Mouse (Mus musculus) ES-E14 (cell line): ENCODE data around the gene Klf4. TPM values are rescaled to one million over a fixed set of nuclear protein-coding genes. Genes with fewer than 3 reads are reported as not detected.

Experiments used
- DNase-seq: peaks from one replicate; pipeline ENCODE4 v3.0.0-alpha.2; 2013; ENCODE audit warnings: low read depth, low spot score
- H3K27ac ChIP-seq: 2 replicates; pipeline ENCODE4 v1.5.1; 2012; ENCODE audit warnings: low read depth, mild to moderate bottlenecking, low read length, moderate library complexity, mixed read lengths; ENCODE audit not compliant: poor library complexity, insufficient read depth, severe bottlenecking
- H3K36me3 ChIP-seq: 2 replicates; pipeline ENCODE4 v1.6.1; 2012; ENCODE audit warnings: mild to moderate bottlenecking, low read length, moderate library complexity, mixed read lengths; ENCODE audit not compliant: control insufficient read depth, poor library complexity, insufficient read depth, severe bottlenecking
- H3K4me1 ChIP-seq, 2 experiments: fragments of 150-350 bp in 1 of 2; sonication (generic) in 1 of 2; 2 replicates each; pipeline ENCODE4 v1.6.1; 2012; ENCODE audit warnings: low read length in 2 of 2, mild to moderate bottlenecking in 1 of 2, mixed read lengths in 1 of 2; ENCODE audit not compliant: control insufficient read depth in 2 of 2, insufficient read depth in 2 of 2, poor library complexity in 1 of 2
- H3K4me3 ChIP-seq, 2 experiments: fragments of 150-350 bp in 1 of 2; sonication (generic) in 1 of 2; 2 replicates each; pipeline ENCODE4 v1.5.1; 2012; ENCODE audit warnings: low read length in 2 of 2, low read depth in 1 of 2, mild to moderate bottlenecking in 1 of 2, mixed read lengths in 1 of 2; ENCODE audit not compliant: insufficient read depth in 1 of 2, poor library complexity in 1 of 2, severe bottlenecking in 1 of 2
- H3K9ac ChIP-seq: 2 replicates; pipeline ENCODE4 v1.6.1; 2012; ENCODE audit warnings: low read depth, mild to moderate bottlenecking, low read length, mixed read lengths; ENCODE audit not compliant: poor library complexity, insufficient read depth, severe bottlenecking
- H3K9me3 ChIP-seq: fragments of 150-350 bp; sonication (generic); 2 replicates; pipeline ENCODE4 v1.6.1; 2012; ENCODE audit warnings: low read depth, mild to moderate bottlenecking, low read length; ENCODE audit not compliant: control insufficient read depth, insufficient read depth
- CHD2 ChIP-seq: IDR thresholded peaks from 2 replicates; pipeline ENCODE4 v1.6.1; 2014; ENCODE audit warnings: mild to moderate bottlenecking, low read depth, low read length, inconsistent platforms
- HCFC1 ChIP-seq: IDR thresholded peaks from 2 replicates; pipeline ENCODE4 v1.6.1; 2012; ENCODE audit warnings: low read length, inconsistent platforms, borderline replicate concordance; ENCODE audit not compliant: insufficient read depth
- MAFK ChIP-seq: IDR thresholded peaks from 2 replicates; pipeline ENCODE4 v1.6.1; 2014; ENCODE audit warnings: mild to moderate bottlenecking, low read depth, low read length, inconsistent platforms; ENCODE audit not compliant: insufficient read depth
- ZC3H11A ChIP-seq: IDR thresholded peaks from 2 replicates; pipeline ENCODE4 v1.6.1; 2012; ENCODE audit warnings: low read depth, mild to moderate bottlenecking, inconsistent platforms, low read length, borderline replicate concordance
- ZNF384 ChIP-seq: IDR thresholded peaks from 2 replicates; pipeline ENCODE4 v1.6.1; 2012; ENCODE audit warnings: low read depth, low read length, inconsistent platforms
- in situ Hi-C, 2 experiments: fragments of 600-800 bp; cut with MboI; formaldehyde crosslinking; loops; one replicate each; pipeline ENCODE4 v1.15.1; 2025; ENCODE audit warnings: low sequenced_read_pairs in 2 of 2, inconsistent platforms in 1 of 2; ENCODE audit not compliant: unreplicated experiment in 2 of 2
- total RNA-seq: library from RNA; depleted of rRNA; stranded (reverse); fragments of 300-350 nt; gene quantifications from 2 replicates; pipeline ENCODE4 v1.2.3, GENCODE M21; 2012

Gene Klf4
- total RNA-seq, 1 experiment, result 55.6 TPM

- TF ChIP-seq ZNF384 (no peak), MAFK (no peak), CHD2 (no peak), ZC3H11A (no peak), HCFC1 (no peak)
- in situ Hi-C loops, result no loop called here
- no peaks in the 10 kb centered on the region for H3K36me3 ChIP-seq
- H3K4me3 ChIP-seq, result no peak overlapping the region
- H3K9ac ChIP-seq, result no peak overlapping the region
- H3K4me1 ChIP-seq, result no peaks in the 10 kb centered on the region
- H3K27ac ChIP-seq, result no peak overlapping the region
- H3K9me3 ChIP-seq, result no peaks in the 10 kb centered on the region
- no peak for DNase-seq
Observed at GRCm38 (mm10) chr4:55563050-55563449, 30.8 kb upstream of the Klf4 start.

GRCm38 (mm10) chr4:55562062-55562461 lies 29.8 kb upstream of the Klf4 start:
- DNase-seq, result no peak
- in situ Hi-C loops, result no loop called here
- Histone ChIP-seq H3K4me1 (no peaks in the 10 kb centered on the region), H3K36me3 (no peaks in the 10 kb centered on the region), H3K27ac (no peak overlapping the region), H3K4me3 (no peak overlapping the region), H3K9me3 (no peaks in the 10 kb centered on the region), H3K9ac (no peak overlapping the region)
- TF ChIP-seq ZNF384, result no peak
- TF ChIP-seq CHD2, result no peak
- no peak for TF ChIP-seq ZC3H11A

DNA sequence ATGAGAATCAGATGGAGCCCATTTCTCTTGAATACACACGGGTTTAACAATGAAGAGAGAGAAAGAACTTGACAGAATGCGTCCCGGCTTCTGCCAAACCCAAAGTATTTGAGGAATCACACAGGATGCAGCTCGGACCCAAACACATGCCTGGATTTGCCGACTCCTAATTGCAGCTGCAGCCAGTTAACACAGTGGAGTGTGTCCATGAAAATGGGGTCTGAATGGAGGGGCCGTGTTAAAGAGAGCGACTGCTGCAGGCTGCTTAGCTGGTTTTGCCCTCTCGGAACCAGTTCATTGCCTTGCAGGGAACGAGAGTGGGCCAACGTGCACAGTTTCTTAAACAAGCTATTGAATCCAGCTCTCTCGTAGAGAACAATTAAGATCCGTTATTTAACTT lies 14.6 kb upstream of the Klf4 start:
- DNase-seq, result no peak
- Histone ChIP-seq H3K4me3 (no peak overlapping the region), H3K27ac (no peak overlapping the region), H3K9ac (no peak overlapping the region), H3K4me1 (no peaks in the 10 kb centered on the region), H3K9me3 (no peaks in the 10 kb centered on the region), H3K36me3 (no peaks in the 10 kb centered on the region)
- in situ Hi-C loops, result no loop called here
- TF ChIP-seq ZNF384 (no peak), HCFC1 (no peak), CHD2 (no peak), ZC3H11A (no peak), MAFK (no peak)

GRCm38 (mm10) chr4:55542753-55543152 lies 10.5 kb upstream of the Klf4 start:
- H3K36me3 ChIP-seq, result no peaks in the 10 kb centered on the region

DNA sequence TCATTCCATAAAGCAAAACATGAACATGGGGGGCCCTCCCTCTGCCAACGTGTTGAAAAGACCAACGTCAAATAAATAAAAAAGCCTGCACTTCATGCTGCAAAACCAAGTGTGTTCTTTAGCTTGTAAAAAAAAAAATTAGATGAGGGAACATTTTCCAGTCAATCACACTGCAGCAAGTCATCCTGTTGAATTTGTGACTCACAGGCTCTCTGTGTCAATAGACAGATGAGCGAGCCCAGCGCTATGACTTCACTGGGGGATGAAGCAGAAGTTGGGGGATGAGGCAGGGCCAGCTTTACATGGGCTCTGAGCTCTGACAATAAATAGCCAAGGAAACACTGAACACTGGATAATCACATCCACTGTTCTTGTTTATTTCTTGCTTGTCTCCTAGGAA lies 9.4 kb upstream of the Klf4 start:
- no peak for DNase-seq
- H3K27ac ChIP-seq, result no peak overlapping the region
- in situ Hi-C loops, result no loop called here
- TF ChIP-seq ZNF384, result no peak
- no peak for TF ChIP-seq ZC3H11A
- no peak for TF ChIP-seq HCFC1
- no peak for TF ChIP-seq CHD2
- TF ChIP-seq MAFK, result no peak
- no peaks in the 10 kb centered on the region for H3K4me1 ChIP-seq
- no peak overlapping the region for H3K9ac ChIP-seq
- H3K36me3 ChIP-seq, result no peaks in the 10 kb centered on the region
- H3K4me3 ChIP-seq, result no peak overlapping the region
- H3K9me3 ChIP-seq, result no peaks in the 10 kb centered on the region

More at GRCm38 (mm10) chr4:55542753-55543152, 10.5 kb upstream of the Klf4 start:
- TF ChIP-seq MAFK, result no peak
- no peak for TF ChIP-seq ZNF384
- no peak for TF ChIP-seq CHD2
- no peak for TF ChIP-seq HCFC1
- no peak for TF ChIP-seq ZC3H11A
- H3K4me3 ChIP-seq, result no peak overlapping the region
- H3K9me3 ChIP-seq, result no peaks in the 10 kb centered on the region
- H3K27ac ChIP-seq, result no peak overlapping the region
- in situ Hi-C loops, result no loop called here
- no peak overlapping the region for H3K9ac ChIP-seq
- H3K4me1 ChIP-seq, result no peaks in the 10 kb centered on the region
- DNase-seq, result no peak
